Mouse (Mus musculus) kidney, adult 2 months (tissue): Measurements from ENCODE around the gene Tas1r2.

Source experiments
- CTCF ChIP-seq: fragments of 200-500 bp; conservative IDR thresholded peaks from 2 replicates; pipeline ENCODE4 v1.5.1; 2011; ENCODE audit warnings: low read depth, mild to moderate bottlenecking, control low read depth, low read length, moderate library complexity, mixed read lengths; ENCODE audit not compliant: insufficient read depth, insufficient read length
- POLR2A ChIP-seq: fragments of 200-500 bp; IDR thresholded peaks from one replicate; pipeline ENCODE4 v1.6.1; 2011; ENCODE audit warnings: low read depth, low read length, control low read depth

DNA sequence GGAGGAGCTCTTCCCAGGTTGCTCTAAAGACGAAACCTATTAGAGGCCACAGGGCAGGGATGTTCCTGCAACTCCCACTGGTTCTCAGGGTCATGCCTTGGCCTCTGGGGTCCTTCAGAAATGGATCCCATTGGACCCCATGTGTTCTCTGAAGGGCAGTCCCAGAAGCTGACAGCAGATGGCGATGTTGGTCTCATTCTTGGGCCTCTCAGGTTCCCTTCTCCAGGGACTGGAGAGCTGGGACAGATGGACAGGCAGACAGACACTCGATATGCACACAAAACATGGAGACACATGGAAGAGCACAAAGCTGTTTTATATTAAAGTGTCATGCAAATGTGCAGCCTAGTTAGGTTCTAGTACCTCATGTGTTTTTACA is 31.3 kb downstream of the Tas1r2 start:
- peak; percentile 76 for TF ChIP-seq CTCF
- TF ChIP-seq POLR2A, result no peak
